Mouse (Mus musculus) intestine, embryonic 16.5 days (tissue): ENCODE results near the gene Trim46. TPM values are rescaled to one million over a fixed set of nuclear protein-coding genes. Genes with fewer than 3 reads are reported as not detected.

Experiments
- ATAC-seq: fragments of 200-750 bp; cut with Nextera tagmentation; 2 replicates; pipeline ENCODE4 v1.8.0; 2017; ENCODE audit warnings: moderate TSS enrichment, moderate library complexity
- H3K27ac ChIP-seq: fragments of 300-500 bp; sonication (generic); 2 replicates; pipeline ENCODE4 v1.5.1; 2014; ENCODE audit warnings: mild to moderate bottlenecking, low read length
- H3K27me3 ChIP-seq: fragments of 300-500 bp; sonication (generic); replicated peaks from 2 replicates; pipeline ENCODE4 v1.6.1; 2014; ENCODE audit warnings: low read length, control low read depth, mixed read lengths; ENCODE audit not compliant: control insufficient read depth, insufficient read depth
- H3K36me3 ChIP-seq: fragments of 300-500 bp; sonication (generic); 2 replicates; pipeline ENCODE4 v1.6.1; 2014; ENCODE audit warnings: low read length, control low read depth; ENCODE audit not compliant: control insufficient read depth, insufficient read depth
- H3K4me1 ChIP-seq: fragments of 300-500 bp; sonication (generic); 2 replicates; pipeline ENCODE4 v1.6.1; 2014; ENCODE audit warnings: low read length, control low read depth, mixed read lengths; ENCODE audit not compliant: control insufficient read depth, insufficient read depth
- H3K4me2 ChIP-seq: fragments of 300-500 bp; sonication (generic); 2 replicates; pipeline ENCODE4 v1.6.1; 2014; ENCODE audit warnings: low read depth, low read length, control low read depth
- H3K4me3 ChIP-seq: fragments of 300-500 bp; sonication (generic); 2 replicates; pipeline ENCODE4 v1.5.1; 2014; ENCODE audit warnings: mild to moderate bottlenecking, low read length
- H3K9ac ChIP-seq: fragments of 300-500 bp; sonication (generic); 2 replicates; pipeline ENCODE4 v1.6.1; 2014; ENCODE audit warnings: low read depth, low read length
- H3K9me3 ChIP-seq: fragments of 300-500 bp; sonication (generic); 2 replicates; pipeline ENCODE4 v1.6.1; 2016; ENCODE audit warnings: low read length, control low read depth; ENCODE audit not compliant: control insufficient read depth
- WGBS: fragments of 180-500 bp; shearing (Covaris S2); extraction: QIAGEN DNeasy Blood & Tissue Kit; methylation state at CpG from one replicate; pipeline ENCODE4 v1.1.7; 2014; 5-methylcytosine and 5-hydroxymethylcytosine counted together
- polyA plus RNA-seq: library from polyadenylated mRNA; unstranded; fragments of >200 nt; fragmentation: Nextera tagmentation; extraction: Ambion mirVana; gene quantifications from 2 replicates; pipeline ENCODE4 v1.2.1, GENCODE M21; 2015

Trim46 gene
- polyA plus RNA-seq, 1 experiment from 2014 or later: 3.9 TPM

GRCm38 (mm10) chr3:89231345-89231744 lies 14.8 kb downstream of the Trim46 start:
- Histone ChIP-seq H3K27ac (no peak overlapping the region), H3K36me3 (no peaks in the 10 kb centered on the region; the same call in 1 of the 2 replicates), H3K9me3 (no peaks in the 10 kb centered on the region), H3K9ac (no peak overlapping the region), H3K4me3 (no peak overlapping the region), H3K4me1 (peaks cover 44% of the 10 kb centered on the region), H3K27me3 (peaks cover 4% of the 10 kb centered on the region; the same call in 1 of the 2 replicates), H3K4me2 (no peak overlapping the region)
- no peak for ATAC-seq
- 70% methylated on average over 7 of the region's 7 CpGs for WGBS

DNA sequence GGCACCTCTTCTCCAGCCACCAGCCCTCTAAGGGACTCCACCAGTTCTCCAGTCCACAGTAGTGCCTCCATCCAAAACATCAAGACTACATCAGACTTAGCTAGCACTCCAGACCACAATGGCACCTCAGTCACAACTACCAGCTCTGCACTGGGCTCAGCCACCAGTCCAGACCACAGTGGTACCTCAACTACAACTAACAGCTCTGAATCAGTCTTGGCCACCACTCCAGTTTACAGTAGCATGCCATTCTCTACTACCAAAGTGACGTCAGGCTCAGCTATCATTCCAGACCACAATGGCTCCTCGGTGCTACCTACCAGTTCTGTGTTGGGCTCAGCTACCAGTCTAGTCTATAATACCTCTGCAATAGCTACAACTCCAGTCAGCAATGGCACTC lies 15.5 kb downstream of the Trim46 start:
- no peaks in the 10 kb centered on the region for H3K36me3 ChIP-seq
- peaks cover 46% of the 10 kb centered on the region for H3K4me1 ChIP-seq
- no peak overlapping the region for H3K9ac ChIP-seq
- H3K9me3 ChIP-seq: no peaks in the 10 kb centered on the region
- no peak overlapping the region for H3K27ac ChIP-seq
- no peak overlapping the region for H3K4me3 ChIP-seq
- peaks cover 4% of the 10 kb centered on the region; the same call in 1 of the 2 replicates for H3K27me3 ChIP-seq
- ATAC-seq: no peak
- no peak overlapping the region for H3K4me2 ChIP-seq
- WGBS: 90% methylated on average over 2 of the region's 2 CpGs

DNA sequence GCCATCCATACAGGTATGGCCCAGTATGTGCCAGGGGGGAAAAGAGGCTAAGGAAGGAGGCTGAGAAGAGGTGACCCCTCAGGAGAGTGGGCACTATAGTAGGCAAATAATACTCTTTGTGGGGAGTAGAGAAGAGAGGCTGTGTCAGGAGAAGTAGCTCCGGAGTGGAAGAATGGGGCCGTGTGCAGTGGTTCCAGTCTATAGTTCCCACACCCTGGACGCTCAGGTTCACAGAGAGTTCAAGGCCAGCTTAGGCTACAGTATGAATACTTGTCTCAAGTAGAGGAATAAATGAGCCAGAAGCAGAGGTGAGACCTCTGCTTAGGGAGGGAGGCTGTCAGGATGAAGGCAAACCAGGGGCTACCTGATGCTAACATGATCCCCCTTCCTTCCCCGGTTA lies 16.8 kb downstream of the Trim46 start:
- Histone ChIP-seq H3K27me3 (peaks cover 4% of the 10 kb centered on the region; the same call in 1 of the 2 replicates), H3K9ac (peak overlapping the region; percentile 58), H3K36me3 (no peaks in the 10 kb centered on the region), H3K4me1 (peaks cover 45% of the 10 kb centered on the region), H3K27ac (no peak overlapping the region), H3K4me3 (0 out of 2 replicates have a peak overlapping the region, but pooled peaks have one; percentile 8), H3K4me2 (peak overlapping the region; percentile 72), H3K9me3 (no peaks in the 10 kb centered on the region)
- 48% methylated on average over 4 of the region's 4 CpGs for WGBS
- 0 out of 2 replicates have a peak, but pooled peaks have one; percentile 2 for ATAC-seq

DNA sequence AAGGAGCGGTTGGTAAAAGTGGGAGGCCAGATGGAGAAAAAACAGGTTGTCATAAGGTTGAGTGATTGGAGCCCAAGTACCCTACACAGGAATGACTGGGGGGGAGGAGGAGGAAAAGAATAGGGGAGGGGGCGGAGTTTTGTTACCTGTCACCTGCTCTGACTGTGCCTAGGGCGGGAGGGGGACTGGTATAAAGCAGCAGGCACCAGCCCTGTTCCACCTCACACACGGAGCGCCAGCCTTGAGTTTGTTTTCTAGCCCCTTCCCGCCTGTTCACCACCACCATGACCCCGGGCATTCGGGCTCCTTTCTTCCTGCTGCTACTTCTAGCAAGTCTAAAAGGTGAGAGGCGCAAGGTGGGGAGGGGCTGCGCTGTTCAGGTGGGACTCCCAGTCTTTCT lies 17.3 kb downstream of the Trim46 start, which contains the start of gene Muc1:
TSS of gene Muc1 (plus strand) at position 222 of the 400 bp plus-strand sequence.
- peak; percentile 22; the same call in 1 of the 2 replicates for ATAC-seq
- Histone ChIP-seq H3K9me3 (no peaks in the 10 kb centered on the region), H3K4me1 (peaks cover 42% of the 10 kb centered on the region), H3K4me2 (peak within 1 kb of the TSS; percentile 72), H3K27ac (no peak within 1 kb of the TSS), H3K4me3 (peak within 1 kb of the TSS; percentile 47), H3K36me3 (no peaks in the 10 kb centered on the region), H3K27me3 (peaks cover 4% of the 10 kb centered on the region; the same call in 1 of the 2 replicates), H3K9ac (peak within 1 kb of the TSS; percentile 58)
- WGBS: 24% methylated on average over 10 of the region's 10 CpGs

GRCm38 (mm10) chr3:89228180-89228549 lies 17.9 kb downstream of the Trim46 start:
- H3K4me2 ChIP-seq: peak overlapping the region; percentile 72
- peaks cover 4% of the 10 kb centered on the region; the same call in 1 of the 2 replicates for H3K27me3 ChIP-seq
- no peaks in the 10 kb centered on the region for H3K36me3 ChIP-seq
- no peak overlapping the region for H3K27ac ChIP-seq
- no peaks in the 10 kb centered on the region for H3K9me3 ChIP-seq
- peaks cover 35% of the 10 kb centered on the region for H3K4me1 ChIP-seq
- ATAC-seq: peak; percentile 61
- peak overlapping the region; percentile 58 for H3K9ac ChIP-seq
- H3K4me3 ChIP-seq: peak overlapping the region; percentile 47
- under 1% methylated on average over 20 of the region's 20 CpGs for WGBS

DNA sequence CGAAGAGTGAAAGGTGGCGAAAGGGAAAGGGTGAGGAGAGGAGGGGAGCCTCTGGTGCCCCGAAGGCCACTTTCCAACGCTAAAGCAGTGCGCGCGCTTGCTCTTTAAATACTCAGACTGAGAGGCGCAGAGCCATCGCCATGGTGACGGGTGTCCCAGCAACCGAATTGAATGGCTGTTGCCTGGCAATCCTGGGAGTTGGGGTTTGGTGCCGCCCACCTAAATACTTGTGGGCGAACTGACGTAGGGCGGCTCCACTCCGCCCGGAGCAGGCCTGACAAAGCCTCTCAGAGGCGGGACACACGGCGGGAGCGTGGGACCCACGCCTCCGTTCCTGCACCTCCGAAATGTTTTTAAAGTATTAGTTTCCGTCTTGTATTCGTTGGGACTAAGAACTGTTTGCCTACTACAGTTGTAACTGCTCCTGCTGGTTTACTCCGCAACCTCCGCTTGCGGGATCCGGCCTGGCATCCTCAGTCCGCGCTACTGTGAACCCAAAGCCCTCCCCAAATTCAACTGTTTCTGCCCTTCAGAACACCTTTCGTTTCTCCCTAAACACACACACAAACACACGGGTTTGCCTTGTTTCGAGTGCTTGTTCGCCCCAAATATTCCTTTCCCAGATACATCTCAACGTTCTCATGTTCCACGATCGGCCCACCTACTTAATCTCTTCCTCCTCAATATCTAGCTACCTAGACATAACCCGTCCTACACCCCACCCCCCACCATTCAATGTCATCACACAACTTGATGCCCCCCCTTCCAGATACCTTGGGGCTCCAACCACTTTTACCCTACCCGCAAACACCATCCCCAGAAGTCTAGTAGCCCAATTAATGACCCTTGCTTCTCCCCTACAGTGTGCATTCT lies 18.6 kb downstream of the Trim46 start:
- Histone ChIP-seq H3K4me1 (peaks cover 29% of the 10 kb centered on the region), H3K27me3 (peaks cover 4% of the 10 kb centered on the region; the same call in 1 of the 2 replicates), H3K36me3 (no peaks in the 10 kb centered on the region), H3K27ac (peak overlapping the region; percentile 28; the same call in 1 of the 2 replicates), H3K4me2 (peak overlapping the region; percentile 72), H3K9me3 (no peaks in the 10 kb centered on the region), H3K4me3 (peak overlapping the region; percentile 47), H3K9ac (peak overlapping the region; percentile 58)
- ATAC-seq: peak; percentile 61
- WGBS: 6% methylated on average over 41 of the region's 41 CpGs

DNA sequence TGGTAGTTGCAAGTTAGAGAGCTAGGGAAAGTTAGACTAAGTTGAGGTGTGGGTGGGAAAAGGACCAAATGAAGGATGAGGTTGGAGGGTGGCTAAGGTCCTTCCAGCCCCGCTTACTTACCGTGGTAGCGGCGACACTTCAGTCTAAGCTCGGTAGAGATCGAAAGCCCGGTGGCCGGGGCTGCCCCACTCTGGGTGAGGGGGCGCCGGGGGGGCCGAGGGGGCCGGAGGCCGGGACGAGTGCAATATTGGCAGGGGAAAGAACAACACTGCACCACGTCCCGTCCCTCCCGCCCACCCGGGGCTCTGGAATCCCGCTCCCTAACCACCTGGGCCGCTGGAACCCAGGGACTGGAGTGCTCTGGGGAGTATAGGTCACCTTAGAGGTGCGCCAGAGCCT lies 19.2 kb downstream of the Trim46 start, which contains the start of gene Mtx1:
TSS of gene Mtx1 (minus strand) at position 189 of the 400 bp plus-strand sequence.
- Histone ChIP-seq H3K4me2 (peak within 1 kb of the TSS; percentile 72), H3K9me3 (no peaks in the 10 kb centered on the region), H3K9ac (peak within 1 kb of the TSS; percentile 58), H3K4me3 (peak within 1 kb of the TSS; percentile 47), H3K27ac (peak within 1 kb of the TSS; percentile 28; the same call in 1 of the 2 replicates), H3K36me3 (no peaks in the 10 kb centered on the region), H3K4me1 (peaks cover 26% of the 10 kb centered on the region), H3K27me3 (peaks cover 4% of the 10 kb centered on the region; the same call in 1 of the 2 replicates)
- WGBS: 9% methylated on average over 21 of the region's 21 CpGs
- ATAC-seq: no peak; the same call in 1 of the 2 replicates

DNA sequence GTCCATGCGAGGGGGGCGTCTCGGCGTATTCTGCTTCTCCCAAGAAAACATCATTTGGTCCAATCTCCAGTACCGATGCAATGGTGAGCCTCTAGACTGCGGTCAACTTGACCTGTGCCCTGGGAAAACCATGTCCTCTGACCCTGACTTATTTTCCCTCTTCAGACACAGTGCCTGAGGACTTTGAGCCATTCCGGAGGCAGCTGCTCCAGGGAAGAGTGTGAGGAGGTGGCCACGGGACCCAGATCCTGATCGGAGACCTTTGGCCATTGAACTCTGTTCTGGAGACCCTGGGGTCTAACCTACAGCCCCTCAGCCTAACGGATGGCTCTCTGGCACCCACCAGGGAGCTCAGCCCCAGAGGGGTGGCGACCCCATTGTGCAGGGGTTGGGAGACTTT lies 19.7 kb downstream of the Trim46 start:
- ATAC-seq: no peak
- peaks cover 4% of the 10 kb centered on the region; the same call in 1 of the 2 replicates for H3K27me3 ChIP-seq
- 0 out of 2 replicates have a peak overlapping the region, but pooled peaks have one; percentile 72 for H3K4me2 ChIP-seq
- no peaks in the 10 kb centered on the region for H3K9me3 ChIP-seq
- H3K36me3 ChIP-seq: no peaks in the 10 kb centered on the region
- 34% methylated on average over 11 of the region's 11 CpGs for WGBS
- H3K4me1 ChIP-seq: peaks cover 26% of the 10 kb centered on the region
- no peak overlapping the region for H3K4me3 ChIP-seq
- H3K9ac ChIP-seq: no peak overlapping the region
- H3K27ac ChIP-seq: no peak overlapping the region

- H3K9ac ChIP-seq: no peak overlapping the region
- no peaks in the 10 kb centered on the region for H3K9me3 ChIP-seq
- peaks cover 26% of the 10 kb centered on the region for H3K4me1 ChIP-seq
- H3K4me2 ChIP-seq: no peak overlapping the region
- no peak for ATAC-seq
- H3K27me3 ChIP-seq: peaks cover 4% of the 10 kb centered on the region; the same call in 1 of the 2 replicates
- WGBS: 41% methylated on average over 4 of the region's 4 CpGs
- no peak overlapping the region for H3K4me3 ChIP-seq
- no peaks in the 10 kb centered on the region for H3K36me3 ChIP-seq
- H3K27ac ChIP-seq: no peak overlapping the region
Observed at GRCm38 (mm10) chr3:89225918-89226317, 20.2 kb downstream of the Trim46 start.
